Mouse (Mus musculus) liver, embryonic 15.5 days (tissue): ENCODE data around the gene Lrsam1. TPM values are rescaled to one million over a fixed set of nuclear protein-coding genes. Genes with fewer than 3 reads are reported as not detected.

Experiments
- ATAC-seq: fragments of 200-750 bp; cut with Nextera tagmentation; 2 replicates; pipeline ENCODE4 v1.8.0; 2017; ENCODE audit warnings: moderate number of reproducible peaks, mild to moderate bottlenecking, moderate library complexity; ENCODE audit not compliant: insufficient read depth
- H3K27ac ChIP-seq: fragments of 300-500 bp; sonication (generic); replicated peaks from 2 replicates; pipeline ENCODE4 v1.5.1; 2015; ENCODE audit warnings: mild to moderate bottlenecking, inconsistent platforms
- H3K27me3 ChIP-seq: fragments of 300-500 bp; sonication (generic); 2 replicates; pipeline ENCODE4 v1.6.1; 2015; ENCODE audit warnings: mild to moderate bottlenecking, inconsistent platforms
- H3K36me3 ChIP-seq: fragments of 300-500 bp; sonication (generic); replicated peaks from 2 replicates; pipeline ENCODE4 v1.6.1; 2015; ENCODE audit warnings: moderate library complexity, mild to moderate bottlenecking, inconsistent platforms
- H3K4me1 ChIP-seq: fragments of 300-500 bp; sonication (generic); replicated peaks from 2 replicates; pipeline ENCODE4 v1.6.1; 2015; ENCODE audit warnings: inconsistent platforms
- H3K4me2 ChIP-seq: fragments of 300-500 bp; sonication (generic); 2 replicates; pipeline ENCODE4 v1.6.1; 2015; ENCODE audit warnings: moderate library complexity, mild to moderate bottlenecking, inconsistent platforms
- H3K4me3 ChIP-seq: fragments of 300-500 bp; sonication (generic); replicated peaks from 2 replicates; pipeline ENCODE4 v1.5.1; 2015; ENCODE audit warnings: mild to moderate bottlenecking, inconsistent platforms
- H3K9ac ChIP-seq: fragments of 300-500 bp; sonication (generic); 2 replicates; pipeline ENCODE4 v1.6.1; 2015; ENCODE audit warnings: moderate library complexity, mild to moderate bottlenecking, inconsistent platforms
- H3K9me3 ChIP-seq: fragments of 300-500 bp; sonication (generic); replicated peaks from 2 replicates; pipeline ENCODE4 v1.6.1; 2016; ENCODE audit warnings: inconsistent platforms
- WGBS: fragments of 180-500 bp; shearing (Covaris S2); methylation state at CpG from one replicate; pipeline ENCODE4 v1.1.7; 2015; ENCODE audit warnings: mixed read lengths; ENCODE audit not compliant: insufficient replicate concordance; 5-methylcytosine and 5-hydroxymethylcytosine counted together
- polyA plus RNA-seq: library from polyadenylated mRNA; unstranded; fragments of >200 nt; fragmentation: Nextera tagmentation; extraction: Ambion mirVana; gene quantifications from 2 replicates; pipeline ENCODE4 v1.2.1, GENCODE M21; 2015

Lrsam1 gene
- polyA plus RNA-seq, 1 experiment from 2014 or later, result 2.5 TPM

DNA sequence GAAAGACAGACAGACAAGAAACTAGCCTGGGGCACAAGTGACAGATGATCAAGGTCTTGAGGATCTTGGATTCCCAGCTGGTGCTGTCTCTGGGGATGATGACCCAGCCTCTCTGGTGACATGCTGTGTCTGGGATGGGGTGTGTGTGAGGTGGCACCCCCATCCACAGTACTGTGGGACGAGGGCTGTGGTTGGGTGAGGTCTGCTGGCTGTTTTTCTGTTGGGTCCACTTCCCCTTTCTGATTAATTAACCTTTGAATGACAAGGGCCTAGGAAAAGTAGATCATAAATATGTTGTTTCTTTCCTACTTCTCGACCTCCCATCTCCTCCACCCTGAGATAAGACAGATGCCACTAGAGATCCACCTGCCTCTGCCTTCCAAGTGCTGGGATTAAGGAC, 67.3 kb downstream of the Lrsam1 start:
- peaks cover 72% of the 10 kb centered on the region for H3K4me1 ChIP-seq
- no peak overlapping the region for H3K4me2 ChIP-seq
- H3K9me3 ChIP-seq, result no peaks in the 10 kb centered on the region
- H3K27ac ChIP-seq, result no peak overlapping the region
- H3K27me3 ChIP-seq, result no peaks in the 10 kb centered on the region
- 17% methylated on average over 2 of the region's 2 CpGs for WGBS
- H3K36me3 ChIP-seq, result no peaks in the 10 kb centered on the region
- no peak overlapping the region for H3K4me3 ChIP-seq
- no peak overlapping the region for H3K9ac ChIP-seq
- ATAC-seq, result no peak

- no peak overlapping the region for H3K4me3 ChIP-seq
- WGBS, result 26% methylated on average over 14 of the region's 14 CpGs
- H3K36me3 ChIP-seq, result no peaks in the 10 kb centered on the region
- ATAC-seq, result no peak
- peak overlapping the region; percentile 15; the same call in 1 of the 2 replicates for H3K4me2 ChIP-seq
- peaks cover 75% of the 10 kb centered on the region for H3K4me1 ChIP-seq
- no peak overlapping the region for H3K9ac ChIP-seq
- no peaks in the 10 kb centered on the region for H3K27me3 ChIP-seq
- H3K27ac ChIP-seq, result no peak overlapping the region
- H3K9me3 ChIP-seq, result no peaks in the 10 kb centered on the region
Measured at GRCm38 (mm10) chr2:32892490-32892889, 68.9 kb downstream of the Lrsam1 start.

- H3K9me3 ChIP-seq, result no peaks in the 10 kb centered on the region
- H3K4me3 ChIP-seq, result no peak overlapping the region
- H3K4me1 ChIP-seq, result peaks cover 64% of the 10 kb centered on the region
- no peak overlapping the region for H3K4me2 ChIP-seq
- no peak for ATAC-seq
- no peaks in the 10 kb centered on the region for H3K27me3 ChIP-seq
- no peak overlapping the region for H3K27ac ChIP-seq
- WGBS, result 32% methylated on average over 9 of the region's 9 CpGs
- H3K9ac ChIP-seq, result no peak overlapping the region
- no peaks in the 10 kb centered on the region for H3K36me3 ChIP-seq
Measured at GRCm38 (mm10) chr2:32891278-32891677, 70.1 kb downstream of the Lrsam1 start.

- Histone ChIP-seq H3K27me3 (no peaks in the 10 kb centered on the region), H3K9ac (no peak overlapping the region), H3K27ac (no peak overlapping the region; the same call in 1 of the 2 replicates), H3K4me2 (no peak overlapping the region), H3K4me3 (no peak overlapping the region), H3K9me3 (no peaks in the 10 kb centered on the region), H3K36me3 (no peaks in the 10 kb centered on the region), H3K4me1 (peaks cover 55% of the 10 kb centered on the region)
- WGBS, result 23% methylated on average over 3 of the region's 3 CpGs
- ATAC-seq, result no peak
Measured at GRCm38 (mm10) chr2:32890280-32890679, 71.1 kb downstream of the Lrsam1 start.

DNA sequence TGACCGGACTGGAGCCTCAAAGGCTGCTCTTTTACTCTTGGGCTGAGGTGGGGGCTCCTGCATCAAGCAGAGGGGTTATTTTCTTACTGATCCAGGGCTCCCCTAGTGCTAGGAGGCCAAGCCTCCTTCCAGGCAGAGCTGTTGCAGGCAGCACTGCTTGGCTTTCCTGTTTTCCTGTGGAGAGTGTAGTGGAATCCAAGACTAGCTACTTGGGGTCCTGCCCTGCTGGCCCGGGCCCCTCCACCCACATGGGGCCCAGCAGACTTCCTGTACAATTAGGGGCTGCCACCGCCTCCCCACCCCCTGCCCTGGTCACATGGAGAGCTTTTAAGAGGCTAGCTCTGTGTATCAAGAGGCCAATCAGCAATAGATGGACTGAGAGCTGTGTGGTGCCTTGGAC, 72.9 kb downstream of the Lrsam1 start:
- H3K36me3 ChIP-seq, result no peaks in the 10 kb centered on the region
- no peak overlapping the region for H3K27ac ChIP-seq
- 31% methylated on average over 3 of the region's 3 CpGs for WGBS
- 0 out of 2 replicates have a peak, but pooled peaks have one; percentile 6 for ATAC-seq
- H3K4me2 ChIP-seq, result no peak overlapping the region
- peaks cover 46% of the 10 kb centered on the region for H3K4me1 ChIP-seq
- no peak overlapping the region for H3K4me3 ChIP-seq
- H3K27me3 ChIP-seq, result no peaks in the 10 kb centered on the region
- H3K9ac ChIP-seq, result no peak overlapping the region
- H3K9me3 ChIP-seq, result no peaks in the 10 kb centered on the region

DNA sequence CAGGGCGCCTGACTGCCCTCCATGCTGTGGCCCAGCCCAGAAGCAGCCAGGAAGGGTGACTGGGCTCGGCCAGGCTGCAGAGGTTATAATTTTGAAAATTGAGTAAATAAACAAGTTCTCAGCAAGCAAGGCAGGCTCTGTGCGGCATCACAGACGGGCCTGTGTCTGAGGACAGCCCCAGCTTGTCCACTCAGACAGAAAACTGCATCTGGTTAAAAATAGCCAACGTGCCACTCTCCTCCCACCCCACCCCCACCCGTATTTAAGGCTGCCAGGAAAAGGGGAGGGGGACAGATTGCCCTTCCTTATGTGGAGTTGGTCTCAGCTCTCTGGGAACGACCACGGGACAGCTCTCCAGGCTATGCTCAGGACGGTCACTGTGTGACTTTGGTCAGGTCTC, 73.4 kb downstream of the Lrsam1 start:
- Histone ChIP-seq H3K9ac (no peak overlapping the region), H3K4me3 (no peak overlapping the region), H3K4me2 (no peak overlapping the region), H3K4me1 (peaks cover 43% of the 10 kb centered on the region), H3K27me3 (no peaks in the 10 kb centered on the region), H3K9me3 (no peaks in the 10 kb centered on the region), H3K36me3 (no peaks in the 10 kb centered on the region), H3K27ac (no peak overlapping the region)
- no peak for ATAC-seq
- 31% methylated on average over 9 of the region's 9 CpGs for WGBS

DNA sequence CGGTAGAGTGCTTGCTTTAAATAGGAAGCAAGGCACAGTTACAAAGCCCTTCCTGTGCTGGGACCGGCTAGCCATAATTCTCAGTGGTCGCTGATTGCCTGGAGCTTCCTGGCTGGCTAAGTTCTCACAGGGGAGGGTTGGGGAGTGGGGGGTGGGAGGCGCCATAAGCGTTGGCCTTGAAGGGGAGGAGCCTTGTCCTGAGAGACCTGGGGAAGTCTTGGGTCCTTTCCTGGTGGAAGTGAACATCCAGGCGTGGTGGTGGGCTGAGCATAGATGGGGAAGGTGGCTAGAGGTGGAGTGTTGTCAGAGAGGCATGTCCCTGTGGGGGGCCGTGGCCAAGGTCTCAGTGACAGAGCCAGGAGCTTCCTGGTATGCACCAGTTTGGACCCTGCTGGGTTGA, 76.7 kb downstream of the Lrsam1 start:
- WGBS, result 16% methylated on average over 7 of the region's 7 CpGs
- no peaks in the 10 kb centered on the region for H3K9me3 ChIP-seq
- H3K36me3 ChIP-seq, result no peaks in the 10 kb centered on the region
- no peak for ATAC-seq
- H3K4me2 ChIP-seq, result no peak overlapping the region
- H3K27me3 ChIP-seq, result no peaks in the 10 kb centered on the region
- H3K4me1 ChIP-seq, result peaks cover 53% of the 10 kb centered on the region
- H3K4me3 ChIP-seq, result no peak overlapping the region
- no peak overlapping the region for H3K9ac ChIP-seq
- no peak overlapping the region for H3K27ac ChIP-seq

DNA sequence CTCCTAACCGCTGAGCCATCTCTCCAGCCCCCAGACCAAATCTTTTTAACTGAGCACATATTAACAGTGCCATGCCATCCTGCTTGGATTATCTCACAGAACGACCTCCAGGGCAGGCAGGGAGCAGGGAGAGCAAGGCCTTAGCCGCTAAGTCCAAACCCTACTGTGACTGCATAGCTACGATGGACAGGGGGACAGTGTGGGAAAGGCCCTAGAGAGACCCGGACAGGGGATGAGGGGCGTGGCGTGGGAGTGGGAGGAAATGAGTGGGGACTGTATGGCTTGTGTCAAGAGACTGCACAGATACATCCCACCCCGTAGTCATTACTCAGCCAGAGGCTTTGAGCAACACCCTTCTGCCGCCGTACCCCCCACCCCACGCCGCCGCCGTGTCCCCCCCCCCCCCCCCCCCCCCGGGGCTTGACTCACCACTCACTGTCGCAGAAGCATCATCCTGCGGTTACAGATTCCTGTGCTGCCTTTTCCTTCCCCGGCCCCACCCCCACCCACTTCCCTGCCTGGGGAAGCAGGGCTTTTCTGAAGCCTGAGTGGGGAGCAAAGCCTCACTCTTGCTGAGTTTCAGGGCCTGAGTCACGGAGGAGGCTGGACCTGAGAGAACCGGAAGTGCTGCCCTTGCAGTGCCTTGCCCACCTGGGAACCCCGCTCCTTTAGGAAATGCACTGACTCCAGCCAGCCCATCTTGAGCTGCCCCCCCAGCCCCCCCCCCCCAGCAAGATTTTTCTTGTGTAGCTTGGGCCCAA, 79.0 kb downstream of the Lrsam1 start:
- Histone ChIP-seq H3K4me2 (peak overlapping the region; percentile 33), H3K9me3 (no peaks in the 10 kb centered on the region), H3K9ac (no peak overlapping the region), H3K27me3 (no peaks in the 10 kb centered on the region; the same call in 1 of the 2 replicates), H3K4me3 (no peak overlapping the region), H3K27ac (peak overlapping the region; percentile 45; the same call in 1 of the 2 replicates), H3K4me1 (peaks cover 62% of the 10 kb centered on the region), H3K36me3 (no peaks in the 10 kb centered on the region)
- 18% methylated on average over 11 of the region's 21 CpGs for WGBS
- no peak for ATAC-seq

- Histone ChIP-seq H3K9ac (no peak overlapping the region), H3K27ac (peak overlapping the region; percentile 48; the same call in 1 of the 2 replicates), H3K9me3 (no peaks in the 10 kb centered on the region), H3K4me3 (no peak overlapping the region), H3K36me3 (no peaks in the 10 kb centered on the region), H3K4me1 (peaks cover 69% of the 10 kb centered on the region), H3K27me3 (peaks cover 1% of the 10 kb centered on the region), H3K4me2 (no peak overlapping the region)
- no peak for ATAC-seq
- 11% methylated on average over 3 of the region's 3 CpGs for WGBS
Measured at GRCm38 (mm10) chr2:32881723-32882122, 79.7 kb downstream of the Lrsam1 start.

- H3K9me3 ChIP-seq, result no peaks in the 10 kb centered on the region
- no peak overlapping the region for H3K4me3 ChIP-seq
- peak overlapping the region; percentile 48; the same call in 1 of the 2 replicates for H3K27ac ChIP-seq
- no peak overlapping the region for H3K4me2 ChIP-seq
- H3K9ac ChIP-seq, result no peak overlapping the region
- H3K4me1 ChIP-seq, result peaks cover 76% of the 10 kb centered on the region
- no peaks in the 10 kb centered on the region for H3K36me3 ChIP-seq
- ATAC-seq, result no peak
- peaks cover 8% of the 10 kb centered on the region for H3K27me3 ChIP-seq
- 46% methylated on average over 6 of the region's 6 CpGs for WGBS
Measured at GRCm38 (mm10) chr2:32881054-32881453, 80.4 kb downstream of the Lrsam1 start.

- WGBS, result 63% methylated on average over 5 of the region's 5 CpGs
- H3K9me3 ChIP-seq, result no peaks in the 10 kb centered on the region
- peaks cover 23% of the 10 kb centered on the region for H3K27me3 ChIP-seq
- no peak overlapping the region for H3K9ac ChIP-seq
- no peak for ATAC-seq
- no peak overlapping the region for H3K27ac ChIP-seq
- peaks cover 81% of the 10 kb centered on the region for H3K4me1 ChIP-seq
- H3K4me2 ChIP-seq, result no peak overlapping the region
- H3K36me3 ChIP-seq, result no peaks in the 10 kb centered on the region
- no peak overlapping the region for H3K4me3 ChIP-seq
Measured at GRCm38 (mm10) chr2:32879593-32879992, 81.8 kb downstream of the Lrsam1 start.

- Histone ChIP-seq H3K4me1 (peaks cover 81% of the 10 kb centered on the region), H3K4me3 (no peak overlapping the region), H3K36me3 (no peaks in the 10 kb centered on the region), H3K4me2 (no peak overlapping the region), H3K9ac (no peak overlapping the region), H3K27me3 (peaks cover 25% of the 10 kb centered on the region), H3K9me3 (no peaks in the 10 kb centered on the region), H3K27ac (no peak overlapping the region)
- no peak for ATAC-seq
- 79% methylated on average over 3 of the region's 3 CpGs for WGBS
Measured at GRCm38 (mm10) chr2:32878396-32878795, 83.0 kb downstream of the Lrsam1 start.
